Mouse (Mus musculus): ENCODE results near the gene Scrt2.

Gene Scrt2

GRCm38 (mm10) chr2:152081641-152082448, 516 bp downstream of the Scrt2 start:
- peak; percentile 71 to 89 for DNase-seq (ENCODE audit: low spot score in 2 of 2)

- DNase-seq (ENCODE audit: low spot score in 2 of 2): no peak
Measured at GRCm38 (mm10) chr2:152082456-152083285, 1.3 kb downstream of the Scrt2 start.

GRCm38 (mm10) chr2:152083411-152083810, 2.1 kb downstream of the Scrt2 start:
- DNase-seq (ENCODE audit: low spot score in 2 of 2): no peak

GRCm38 (mm10) chr2:152084298-152084697, 3.0 kb downstream of the Scrt2 start:
- no peak for DNase-seq (ENCODE audit: low spot score in 2 of 2)

- no peak for DNase-seq (ENCODE audit: low spot score in 2 of 2)
Measured at GRCm38 (mm10) chr2:152085414-152085813, 4.1 kb downstream of the Scrt2 start.

GRCm38 (mm10) chr2:152086451-152086850, 5.1 kb downstream of the Scrt2 start:
- no peak for DNase-seq (ENCODE audit: low spot score in 2 of 2)

- no peak for DNase-seq (ENCODE audit: low spot score in 2 of 2)
Measured at GRCm38 (mm10) chr2:152087111-152087510, 5.8 kb downstream of the Scrt2 start.

GRCm38 (mm10) chr2:152089078-152089477, 7.7 kb downstream of the Scrt2 start:
- no peak for DNase-seq (ENCODE audit: low spot score in 2 of 2)

- DNase-seq (ENCODE audit: low spot score in 2 of 2): no peak
Measured at GRCm38 (mm10) chr2:152089581-152089980, 8.3 kb downstream of the Scrt2 start.

- no peak for DNase-seq (ENCODE audit: low spot score in 2 of 2)
Measured at GRCm38 (mm10) chr2:152090486-152090885, 9.2 kb downstream of the Scrt2 start.

GRCm38 (mm10) chr2:152091342-152092056, 10.2 kb downstream of the Scrt2 start:
- no peak for DNase-seq (ENCODE audit: low spot score in 2 of 2)

- DNase-seq (ENCODE audit: low spot score in 2 of 2): no peak
Measured at GRCm38 (mm10) chr2:152092927-152093326, 11.6 kb downstream of the Scrt2 start.

- no peak for DNase-seq (ENCODE audit: low spot score in 2 of 2)
Measured at GRCm38 (mm10) chr2:152093356-152093792, 12.0 kb downstream of the Scrt2 start.

GRCm38 (mm10) chr2:152094856-152095545, 13.7 kb downstream of the Scrt2 start:
- DNase-seq (ENCODE audit: low spot score in 2 of 2): no peak

GRCm38 (mm10) chr2:152096922-152097321, 15.6 kb downstream of the Scrt2 start:
- no peak for DNase-seq (ENCODE audit: low spot score in 2 of 2)

- no peak for DNase-seq (ENCODE audit: low spot score in 2 of 2)
Measured at GRCm38 (mm10) chr2:152097916-152098315, 16.6 kb downstream of the Scrt2 start.

GRCm38 (mm10) chr2:152099538-152099937, 18.2 kb downstream of the Scrt2 start:
- no peak for DNase-seq (ENCODE audit: low spot score in 2 of 2)

- DNase-seq (ENCODE audit: low spot score in 2 of 2): no peak
Measured at GRCm38 (mm10) chr2:152101761-152102160, 20.4 kb downstream of the Scrt2 start.

GRCm38 (mm10) chr2:152102369-152102768, 21.0 kb downstream of the Scrt2 start:
- no peak for DNase-seq (ENCODE audit: low spot score in 2 of 2)

GRCm38 (mm10) chr2:152104711-152105317, 23.5 kb downstream of the Scrt2 start:
- DNase-seq (ENCODE audit: low spot score in 2 of 2): peak in 1 of 2 experiments; percentile 26

Data from spleen, postnatal 4 days (tissue).